Mouse (Mus musculus) lung, postnatal 0 days (tissue): ENCODE measurements around the gene Adh5. TPM values are rescaled to one million over a fixed set of nuclear protein-coding genes. Genes with fewer than 3 reads are reported as not detected.

Experiments used
- ATAC-seq: fragments of 200-750 bp; cut with Nextera tagmentation; 2 replicates; pipeline ENCODE4 v1.8.0; 2017; ENCODE audit warnings: moderate library complexity
- DNase-seq: peaks from one replicate; pipeline ENCODE4 v3.0.0-alpha.2; 2016; ENCODE audit warnings: low spot score
- H3K27ac ChIP-seq: fragments of 300-500 bp; sonication (generic); 2 replicates; pipeline ENCODE4 v1.5.1; 2014; ENCODE audit warnings: antibody characterized with exemption, mild to moderate bottlenecking, low read length, mixed read lengths
- H3K27me3 ChIP-seq: fragments of 300-500 bp; sonication (generic); replicated peaks from 2 replicates; pipeline ENCODE4 v1.6.1; 2014; ENCODE audit warnings: low read length, mixed read lengths; ENCODE audit not compliant: insufficient read depth
- H3K36me3 ChIP-seq: fragments of 300-500 bp; sonication (generic); 2 replicates; pipeline ENCODE4 v1.6.1; 2014; ENCODE audit warnings: low read length, mixed read lengths; ENCODE audit not compliant: insufficient read depth
- H3K4me1 ChIP-seq: fragments of 300-500 bp; sonication (generic); 2 replicates; pipeline ENCODE4 v1.6.1; 2014; ENCODE audit warnings: antibody characterized with exemption, low read depth, low read length, mixed read lengths; ENCODE audit not compliant: insufficient read depth
- H3K4me2 ChIP-seq: fragments of 300-500 bp; sonication (generic); replicated peaks from 2 replicates; pipeline ENCODE4 v1.6.1; 2014; ENCODE audit warnings: low read depth, mild to moderate bottlenecking, low read length, moderate library complexity, mixed read lengths
- H3K4me3 ChIP-seq: fragments of 300-500 bp; sonication (generic); 2 replicates; pipeline ENCODE4 v1.5.1; 2014; ENCODE audit warnings: low read depth, low read length
- H3K9ac ChIP-seq: fragments of 300-500 bp; sonication (generic); replicated peaks from 2 replicates; pipeline ENCODE4 v1.6.1; 2014; ENCODE audit warnings: low read depth, mild to moderate bottlenecking
- H3K9me3 ChIP-seq: fragments of 300-500 bp; sonication (generic); 2 replicates; pipeline ENCODE4 v1.6.1; 2016; ENCODE audit warnings: low read length, mixed read lengths
- CTCF ChIP-seq: IDR thresholded peaks from 2 replicates; pipeline ENCODE4 v1.5.1; 2016; ENCODE audit warnings: antibody characterized with exemption, mild to moderate bottlenecking
- EP300 ChIP-seq: IDR thresholded peaks from 2 replicates; pipeline ENCODE4 v1.6.1; 2016; ENCODE audit warnings: antibody characterized with exemption, mild to moderate bottlenecking, control low read depth
- WGBS: fragments of 180-500 bp; shearing (Covaris S2); extraction: QIAGEN DNeasy Blood & Tissue Kit; methylation state at CpG from one replicate; pipeline ENCODE4 v1.1.7; 2014; 5-methylcytosine and 5-hydroxymethylcytosine counted together
- polyA plus RNA-seq: library from polyadenylated mRNA; unstranded; fragments of >200 nt; fragmentation: Nextera tagmentation; extraction: Ambion mirVana; gene quantifications from 2 replicates; pipeline ENCODE4 v1.2.1, GENCODE M21; 2015

Gene Adh5
- polyA plus RNA-seq, 1 experiment from 2014 or later: 116 TPM

- no peak overlapping the region for H3K4me3 ChIP-seq
- no peak for TF ChIP-seq EP300
- no peak for TF ChIP-seq CTCF
- no peak for ATAC-seq
Measured at GRCm38 (mm10) chr3:138495166-138496145, 52.6 kb downstream of the Adh5 start.

GRCm38 (mm10) chr3:138498731-138499130 lies 55.8 kb downstream of the Adh5 start:
- WGBS: 43% methylated on average over 4 of the region's 4 CpGs
- Histone ChIP-seq H3K9me3 (no peaks in the 10 kb centered on the region), H3K36me3 (no peaks in the 10 kb centered on the region), H3K9ac (no peak overlapping the region), H3K27ac (no peak overlapping the region), H3K4me2 (no peak overlapping the region), H3K27me3 (no peaks in the 10 kb centered on the region), H3K4me3 (no peak overlapping the region), H3K4me1 (no peaks in the 10 kb centered on the region)
- TF ChIP-seq EP300 (no peak), CTCF (no peak)
- no peak for DNase-seq
- no peak for ATAC-seq

More at GRCm38 (mm10) chr3:138495166-138496145, 52.6 kb downstream of the Adh5 start:
- no peaks in the 10 kb centered on the region for H3K36me3 ChIP-seq
- WGBS: 75% methylated on average over 11 of the region's 11 CpGs
- no peaks in the 10 kb centered on the region for H3K4me1 ChIP-seq
- DNase-seq: peak; percentile 39
- H3K9me3 ChIP-seq: no peaks in the 10 kb centered on the region
- no peak overlapping the region for H3K27ac ChIP-seq
- H3K4me2 ChIP-seq: no peak overlapping the region
- no peak overlapping the region for H3K9ac ChIP-seq
- no peaks in the 10 kb centered on the region for H3K27me3 ChIP-seq

DNA sequence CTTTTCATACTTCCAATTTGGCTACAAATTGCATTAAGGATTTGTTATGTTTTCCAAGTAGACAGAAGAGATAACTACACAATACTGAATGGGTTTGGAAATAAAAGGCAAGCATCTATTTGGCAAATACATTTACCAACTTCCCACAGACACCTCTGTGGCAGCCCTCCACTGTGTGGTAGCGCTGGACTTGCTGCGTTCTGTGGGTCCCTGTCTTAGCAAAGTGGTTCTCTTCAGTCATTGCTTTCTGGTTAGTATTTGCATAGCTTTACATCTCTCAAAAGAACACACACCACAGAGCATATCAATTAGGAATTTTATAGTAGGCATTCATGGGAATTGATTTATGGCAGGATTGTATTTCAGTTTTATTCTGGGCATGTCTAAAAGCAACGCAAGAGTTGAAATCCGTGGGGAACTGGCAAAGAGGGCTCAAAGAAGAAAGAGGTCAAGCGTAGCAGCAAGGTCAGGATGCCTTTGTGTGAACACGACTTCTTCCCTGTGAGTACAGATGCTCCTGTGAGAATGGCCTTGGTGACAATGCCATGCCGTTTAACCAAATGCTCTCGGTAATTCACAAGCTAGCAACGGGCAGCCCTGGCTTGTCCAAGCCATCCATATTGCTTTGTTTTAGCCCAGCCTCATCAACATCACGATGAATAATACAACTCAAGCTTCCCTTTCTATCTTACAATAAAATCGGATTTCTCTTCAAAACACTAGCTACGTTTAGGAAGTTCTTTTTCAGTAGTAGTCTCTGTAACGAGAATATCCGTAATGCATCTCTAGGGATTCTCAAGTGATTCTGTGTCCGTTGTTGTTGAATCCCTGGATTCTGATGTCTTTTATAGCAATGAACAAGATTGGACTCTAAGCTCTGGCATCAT lies 57.2 kb downstream of the Adh5 start:
- no peaks in the 10 kb centered on the region for H3K36me3 ChIP-seq

GRCm38 (mm10) chr3:138503754-138504153 lies 60.9 kb downstream of the Adh5 start:
- no peak for DNase-seq
- H3K9me3 ChIP-seq: no peaks in the 10 kb centered on the region
- 73% methylated on average over 11 of the region's 11 CpGs for WGBS
- no peak overlapping the region for H3K4me3 ChIP-seq
- no peak for ATAC-seq
- H3K27ac ChIP-seq: no peak overlapping the region
- no peaks in the 10 kb centered on the region for H3K4me1 ChIP-seq
- H3K36me3 ChIP-seq: no peaks in the 10 kb centered on the region
- no peak for TF ChIP-seq CTCF
- no peak for TF ChIP-seq EP300
- H3K9ac ChIP-seq: no peak overlapping the region
- H3K4me2 ChIP-seq: no peak overlapping the region
- no peaks in the 10 kb centered on the region for H3K27me3 ChIP-seq

More for the DNA sequence above, 57.2 kb downstream of the Adh5 start:
- Histone ChIP-seq H3K4me1 (no peaks in the 10 kb centered on the region), H3K4me3 (no peak overlapping the region), H3K9ac (no peak overlapping the region), H3K27me3 (no peaks in the 10 kb centered on the region), H3K4me2 (no peak overlapping the region), H3K27ac (no peak overlapping the region), H3K9me3 (no peaks in the 10 kb centered on the region)
- WGBS: 74% methylated on average over 15 of the region's 15 CpGs
- ATAC-seq (no peak), DNase-seq (no peak)
- TF ChIP-seq EP300 (no peak), CTCF (no peak)

Other genes starting within 250 kb of the Adh5 start
- not detected in 2 replicates for gene 4930579F01Rik, start 249.3 kb upstream of the Adh5 start, polyA plus RNA-seq
- gene Adh7, start 225.3 kb upstream of the Adh5 start, polyA plus RNA-seq: 0.62 and 1.1 TPM in 2 replicates
- 801 and 895 TPM in 2 replicates for gene Adh1, start 182.1 kb upstream of the Adh5 start, polyA plus RNA-seq
- gene Adh6a, start 129.8 kb upstream of the Adh5 start, polyA plus RNA-seq: 0.20 TPM in 1 of 2 replicates, not detected in the other
- 0.07 TPM in 1 of 2 replicates, not detected in the other for gene Adh6b, start 101.3 kb upstream of the Adh5 start, polyA plus RNA-seq
- not detected in 2 replicates for gene Adh4, start 27.6 kb upstream of the Adh5 start, polyA plus RNA-seq
- gene Metap1, start 46.4 kb downstream of the Adh5 start, polyA plus RNA-seq: 23.9 and 25.2 TPM in 2 replicates
- 121 and 125 TPM in 2 replicates for gene Eif4e, start 83.1 kb downstream of the Adh5 start, polyA plus RNA-seq